Mouse (Mus musculus): ENCODE measurements around the gene C4b. TPM values are rescaled to one million over a fixed set of nuclear protein-coding genes. Genes with fewer than 3 reads are reported as not detected.
"Not testable (repeated sequence)": the region's sequence is repeated elsewhere in the genome, so short reads cannot be mapped to it uniquely, and the experiment has no call there.

Gene C4b
- polyA plus RNA-seq, 1 experiment, result 15.0 TPM

- H3K27me3 ChIP-seq (ENCODE audit: control insufficient read depth, insufficient read depth, low read length), result no peaks in the 10 kb centered on the region
- no peak overlapping the region for H3K4me3 ChIP-seq (ENCODE audit: control insufficient read depth, low read depth, low read length)
- TF ChIP-seq CTCF (IDR thresholded peaks at IDR 0.05; ENCODE audit: control insufficient read depth, insufficient read depth, insufficient replicate concordance, low read depth, low read length), result peak; percentile 44; the same call in 1 of the 2 replicates
- TF ChIP-seq POLR2A (IDR thresholded peaks at IDR 0.05; ENCODE audit: control insufficient read depth, low read depth, low read length), result no peak
- H3K27ac ChIP-seq (ENCODE audit: control insufficient read depth, insufficient read depth, low read depth, low read length), result no peak overlapping the region
- no peaks in the 10 kb centered on the region for H3K36me3 ChIP-seq (ENCODE audit: control insufficient read depth, insufficient read depth, low read length)
- H3K4me1 ChIP-seq (ENCODE audit: control insufficient read depth, insufficient read depth, low read length), result no peaks in the 10 kb centered on the region
Measured at GRCm38 (mm10) chr17:34712951-34713350, 30.7 kb downstream of the C4b start.

GRCm38 (mm10) chr17:34706476-34706875 lies 37.2 kb downstream of the C4b start:
- H3K27me3 ChIP-seq (ENCODE audit: control insufficient read depth, insufficient read depth, low read length); H3K36me3 ChIP-seq (ENCODE audit: control insufficient read depth, insufficient read depth, low read length); H3K4me1 ChIP-seq (ENCODE audit: control insufficient read depth, insufficient read depth, low read length); H3K27ac ChIP-seq (ENCODE audit: control insufficient read depth, insufficient read depth, low read depth, low read length); H3K4me3 ChIP-seq (ENCODE audit: control insufficient read depth, low read depth, low read length): not testable (repeated sequence)

- Histone ChIP-seq H3K4me1 (ENCODE audit: control insufficient read depth, insufficient read depth, low read length) (no peaks in the 10 kb centered on the region; the same call in 1 of the 2 replicates), H3K36me3 (ENCODE audit: control insufficient read depth, insufficient read depth, low read length) (no peaks in the 10 kb centered on the region), H3K4me3 (ENCODE audit: control insufficient read depth, low read depth, low read length) (no peak overlapping the region), H3K27me3 (ENCODE audit: control insufficient read depth, insufficient read depth, low read length) (no peaks in the 10 kb centered on the region), H3K27ac (ENCODE audit: control insufficient read depth, insufficient read depth, low read depth, low read length) (no peak overlapping the region)
- no peak for TF ChIP-seq CTCF (IDR thresholded peaks at IDR 0.05; ENCODE audit: control insufficient read depth, insufficient read depth, insufficient replicate concordance, low read depth, low read length)
- no peak for TF ChIP-seq POLR2A (IDR thresholded peaks at IDR 0.05; ENCODE audit: control insufficient read depth, low read depth, low read length)
Measured at GRCm38 (mm10) chr17:34700671-34701071, 43.0 kb downstream of the C4b start.

GRCm38 (mm10) chr17:34699575-34700408 lies 43.9 kb downstream of the C4b start:
- no peak for TF ChIP-seq POLR2A (IDR thresholded peaks at IDR 0.05; ENCODE audit: control insufficient read depth, low read depth, low read length)
- no peak for TF ChIP-seq CTCF (IDR thresholded peaks at IDR 0.05; ENCODE audit: control insufficient read depth, insufficient read depth, insufficient replicate concordance, low read depth, low read length)
- H3K27me3 ChIP-seq (ENCODE audit: control insufficient read depth, insufficient read depth, low read length), result no peaks in the 10 kb centered on the region
- H3K4me3 ChIP-seq (ENCODE audit: control insufficient read depth, low read depth, low read length), result no peak overlapping the region
- no peak overlapping the region for H3K27ac ChIP-seq (ENCODE audit: control insufficient read depth, insufficient read depth, low read depth, low read length)
- H3K4me1 ChIP-seq (ENCODE audit: control insufficient read depth, insufficient read depth, low read length), result no peaks in the 10 kb centered on the region; the same call in 1 of the 2 replicates
- no peaks in the 10 kb centered on the region for H3K36me3 ChIP-seq (ENCODE audit: control insufficient read depth, insufficient read depth, low read length)

- Histone ChIP-seq H3K27ac (ENCODE audit: control insufficient read depth, insufficient read depth, low read depth, low read length) (no peak overlapping the region), H3K4me3 (ENCODE audit: control insufficient read depth, low read depth, low read length) (no peak overlapping the region), H3K36me3 (ENCODE audit: control insufficient read depth, insufficient read depth, low read length) (no peaks in the 10 kb centered on the region), H3K27me3 (ENCODE audit: control insufficient read depth, insufficient read depth, low read length) (no peaks in the 10 kb centered on the region), H3K4me1 (ENCODE audit: control insufficient read depth, insufficient read depth, low read length) (no peaks in the 10 kb centered on the region)
- no peak for TF ChIP-seq POLR2A (IDR thresholded peaks at IDR 0.05; ENCODE audit: control insufficient read depth, low read depth, low read length)
- no peak for TF ChIP-seq CTCF (IDR thresholded peaks at IDR 0.05; ENCODE audit: control insufficient read depth, insufficient read depth, insufficient replicate concordance, low read depth, low read length)
Measured at GRCm38 (mm10) chr17:34692906-34693305, 50.8 kb downstream of the C4b start.

GRCm38 (mm10) chr17:34690458-34690857 lies 53.2 kb downstream of the C4b start:
- H3K27ac ChIP-seq (ENCODE audit: control insufficient read depth, insufficient read depth, low read depth, low read length), result no peak overlapping the region
- TF ChIP-seq POLR2A (IDR thresholded peaks at IDR 0.05; ENCODE audit: control insufficient read depth, low read depth, low read length), result no peak
- no peak for TF ChIP-seq CTCF (IDR thresholded peaks at IDR 0.05; ENCODE audit: control insufficient read depth, insufficient read depth, insufficient replicate concordance, low read depth, low read length)
- no peaks in the 10 kb centered on the region for H3K27me3 ChIP-seq (ENCODE audit: control insufficient read depth, insufficient read depth, low read length)

GRCm38 (mm10) chr17:34688889-34689288 lies 54.8 kb downstream of the C4b start:
- Histone ChIP-seq H3K4me3 (ENCODE audit: control insufficient read depth, low read depth, low read length) (no peak overlapping the region), H3K27ac (ENCODE audit: control insufficient read depth, insufficient read depth, low read depth, low read length) (no peak overlapping the region), H3K4me1 (ENCODE audit: control insufficient read depth, insufficient read depth, low read length) (no peaks in the 10 kb centered on the region), H3K27me3 (ENCODE audit: control insufficient read depth, insufficient read depth, low read length) (no peaks in the 10 kb centered on the region), H3K36me3 (ENCODE audit: control insufficient read depth, insufficient read depth, low read length) (no peaks in the 10 kb centered on the region)
- no peak for TF ChIP-seq POLR2A (IDR thresholded peaks at IDR 0.05; ENCODE audit: control insufficient read depth, low read depth, low read length)
- TF ChIP-seq CTCF (IDR thresholded peaks at IDR 0.05; ENCODE audit: control insufficient read depth, insufficient read depth, insufficient replicate concordance, low read depth, low read length), result no peak

More at GRCm38 (mm10) chr17:34690458-34690857, 53.2 kb downstream of the C4b start:
- Histone ChIP-seq H3K4me3 (ENCODE audit: control insufficient read depth, low read depth, low read length) (no peak overlapping the region), H3K36me3 (ENCODE audit: control insufficient read depth, insufficient read depth, low read length) (no peaks in the 10 kb centered on the region), H3K4me1 (ENCODE audit: control insufficient read depth, insufficient read depth, low read length) (no peaks in the 10 kb centered on the region)
